Mouse (Mus musculus) lung, adult 2 months (tissue): Measurements from ENCODE around the gene Ctnna3. TPM values are rescaled to one million over a fixed set of nuclear protein-coding genes. Genes with fewer than 3 reads are reported as not detected.
"Not testable (repeated sequence)": the region's sequence is repeated elsewhere in the genome, so short reads cannot be mapped to it uniquely, and the experiment has no call there.

ENCODE experiments used
- DNase-seq: peaks from one replicate; pipeline ENCODE4 v3.0.0; 2022
- H3K4me1 ChIP-seq: fragments of 200-500 bp; 2 replicates; pipeline ENCODE4 v1.6.1; 2011; ENCODE audit warnings: low read length; ENCODE audit not compliant: control insufficient read depth, insufficient read depth
- H3K4me3 ChIP-seq: fragments of 200-500 bp; replicated peaks from 2 replicates; pipeline ENCODE3; 2011; ENCODE audit warnings: low read depth, mild to moderate bottlenecking, control low read depth, low read length; ENCODE audit errors: extremely low read depth
- CTCF ChIP-seq: fragments of 200-500 bp; IDR thresholded peaks from 2 replicates; pipeline ENCODE4 v1.5.1; 2011; ENCODE audit warnings: mild to moderate bottlenecking, low read length, control low read depth; ENCODE audit not compliant: insufficient read depth
- POLR2A ChIP-seq: fragments of 200-500 bp; IDR thresholded peaks from 2 replicates; pipeline ENCODE4 v1.6.1; 2011; ENCODE audit warnings: low read depth, mild to moderate bottlenecking, control low read depth, low read length, borderline replicate concordance; ENCODE audit errors: extremely low read depth
- WGBS: fragments of 180-500 bp; shearing (Covaris S2); methylation state at CpG from one replicate; pipeline ENCODE4 v1.1.7; 2018; 5-methylcytosine and 5-hydroxymethylcytosine counted together
- polyA plus RNA-seq: library from polyadenylated mRNA; depleted of rRNA; stranded (reverse); fragments of >200 nt; gene quantifications from 2 replicates; pipeline ENCODE4 v1.2.3, GENCODE M21; 2012; rRNA removed

The Ctnna3 gene
- polyA plus RNA-seq, 1 experiment: 0.33 TPM

DNA sequence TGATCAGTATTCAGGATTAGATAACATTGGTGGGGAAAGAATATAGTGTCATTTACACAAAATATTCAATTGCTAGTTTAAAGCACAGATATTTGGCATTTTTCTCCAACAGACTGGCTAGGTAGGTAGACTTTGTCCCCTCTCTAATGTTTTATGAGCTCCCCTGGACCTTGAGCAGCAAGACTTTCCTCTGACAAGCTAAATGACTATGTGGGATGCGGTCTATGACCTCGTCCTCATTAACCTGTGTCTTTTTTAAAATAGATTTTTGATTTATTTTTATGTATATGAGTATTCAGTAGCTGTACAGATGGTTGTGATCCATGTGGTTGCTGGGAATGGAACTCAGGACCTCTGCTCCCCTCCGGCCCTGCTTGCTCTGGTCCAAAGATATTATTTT, 1471.8 kb downstream of the Ctnna3 start:
- DNase-seq: no peak
- 85% methylated on average over 3 of the region's 3 CpGs for WGBS
- no peak overlapping the region for H3K4me3 ChIP-seq
- TF ChIP-seq POLR2A (no peak), CTCF (no peak)
- no peaks in the 10 kb centered on the region for H3K4me1 ChIP-seq

GRCm38 (mm10) chr10:64940975-64941374, 1511.1 kb downstream of the Ctnna3 start:
- H3K4me3 ChIP-seq: no peak overlapping the region
- no peak for TF ChIP-seq POLR2A
- no peak for TF ChIP-seq CTCF
- H3K4me1 ChIP-seq: no peaks in the 10 kb centered on the region
- no peak for DNase-seq
- 70% methylated on average over 7 of the region's 7 CpGs for WGBS

DNA sequence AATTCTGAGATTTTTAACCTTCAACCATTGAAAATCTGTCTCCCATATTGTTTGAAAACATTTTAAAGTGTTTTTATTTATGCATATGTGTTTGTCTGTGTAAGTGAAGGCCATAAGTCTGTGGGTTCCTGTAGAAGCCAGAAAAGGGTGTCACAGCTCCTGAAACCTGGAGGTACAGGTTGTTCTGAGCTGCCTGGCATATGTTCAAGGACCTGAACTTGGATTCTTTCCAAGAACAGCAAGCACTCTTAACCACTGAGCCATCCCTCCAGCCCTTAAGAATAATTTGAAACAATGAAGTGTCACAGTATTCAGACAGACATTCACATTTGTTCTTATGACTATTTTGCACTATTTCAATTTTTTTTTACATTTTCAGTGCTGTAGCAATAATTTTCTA, 1528.5 kb downstream of the Ctnna3 start:
- DNase-seq: no peak
- H3K4me1 ChIP-seq: no peaks in the 10 kb centered on the region
- TF ChIP-seq CTCF (no peak), POLR2A (no peak)
- no peak overlapping the region for H3K4me3 ChIP-seq

- DNase-seq: no peak
- 44% methylated on average over 3 of the region's 3 CpGs for WGBS
- Histone ChIP-seq H3K4me1 (no peaks in the 10 kb centered on the region), H3K4me3 (no peak overlapping the region)
- TF ChIP-seq POLR2A: no peak
Observed at GRCm38 (mm10) chr10:64992871-64993270, 1563.0 kb downstream of the Ctnna3 start.

DNA sequence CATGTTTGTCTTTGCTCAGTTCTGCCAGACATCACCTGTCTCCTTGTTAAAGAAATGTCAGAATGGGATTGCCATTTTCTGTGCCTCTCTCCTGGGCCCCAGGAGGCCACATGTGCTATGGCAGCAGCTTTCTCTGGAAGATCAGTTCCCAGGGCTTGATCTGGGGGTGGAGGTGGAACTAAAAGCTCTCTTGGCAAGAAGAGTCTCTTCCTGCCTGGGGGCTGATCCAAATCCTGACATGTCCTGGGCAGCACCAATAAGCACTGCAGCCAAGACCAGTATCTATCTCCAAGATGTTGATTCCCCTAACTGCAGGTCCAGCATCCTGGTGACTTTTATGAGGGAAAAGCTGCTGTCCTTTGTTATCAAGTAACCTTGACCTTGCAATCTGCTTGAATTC, 1583.6 kb downstream of the Ctnna3 start:
- no peak for DNase-seq
- H3K4me1 ChIP-seq: no peaks in the 10 kb centered on the region
- H3K4me3 ChIP-seq: no peak overlapping the region
- no peak for TF ChIP-seq CTCF
- no peak for TF ChIP-seq POLR2A

DNA sequence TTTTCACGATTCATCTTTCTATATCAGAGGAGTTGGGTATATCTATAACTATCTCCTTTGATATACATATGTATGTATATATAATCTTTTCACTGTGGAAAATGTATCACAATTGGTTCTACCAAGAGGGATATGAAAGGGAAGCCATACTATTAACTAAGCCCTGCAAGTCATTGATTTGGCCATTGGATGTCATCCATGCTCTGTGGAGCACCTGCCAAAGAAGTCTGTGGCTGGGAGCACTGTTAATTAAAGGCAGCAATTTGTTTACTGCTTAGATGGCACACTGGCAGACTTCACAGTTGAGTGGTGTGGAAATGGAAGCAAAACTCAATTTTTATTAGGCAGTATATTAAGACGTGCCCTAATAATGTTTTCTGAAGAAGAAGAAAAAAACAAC, 1592.8 kb downstream of the Ctnna3 start:
- TF ChIP-seq POLR2A: no peak
- no peak for TF ChIP-seq CTCF
- WGBS: 77% methylated on average over 2 of the region's 2 CpGs

DNA sequence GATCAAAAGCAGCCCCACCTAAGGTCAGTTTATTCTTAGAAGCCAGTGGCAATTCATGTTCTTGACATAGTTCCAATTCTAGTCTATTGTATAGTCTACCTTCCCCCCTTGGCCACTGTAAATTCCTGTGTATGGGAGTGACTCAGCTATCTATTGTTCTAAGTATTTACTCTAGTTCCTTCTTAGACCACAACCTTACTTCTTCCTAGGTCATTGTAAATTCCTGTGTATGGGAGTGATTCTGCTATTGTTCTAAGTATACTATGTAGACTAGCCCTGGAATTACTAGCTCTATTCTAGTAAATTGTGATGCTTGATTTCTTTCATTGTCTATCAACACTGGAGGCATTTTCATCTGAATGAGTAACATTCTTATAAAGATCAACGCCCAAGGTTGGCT, 1603.6 kb downstream of the Ctnna3 start:
- H3K4me3 ChIP-seq, DNase-seq, H3K4me1 ChIP-seq: not testable (repeated sequence)
- WGBS: 61% methylated on average over 1 of the region's 1 CpGs

More for the DNA sequence above, 1592.8 kb downstream of the Ctnna3 start:
- H3K4me3 ChIP-seq: no peak overlapping the region
- H3K4me1 ChIP-seq: no peaks in the 10 kb centered on the region
- no peak for DNase-seq

Other genes starting within 250 kb of the Ctnna3 start
- 0.63 and 2.6 TPM in 2 replicates for gene Mypn, start 226.1 kb upstream of the Ctnna3 start, polyA plus RNA-seq
- 11.3 and 16.6 TPM in 2 replicates for gene Herc4, start 186.3 kb upstream of the Ctnna3 start, polyA plus RNA-seq
- 3.3 and 4.8 TPM in 2 replicates for gene Sirt1, start 48.4 kb upstream of the Ctnna3 start, polyA plus RNA-seq
- gene Dnajc12, start 47.7 kb upstream of the Ctnna3 start, polyA plus RNA-seq: 1.7 and 2.8 TPM in 2 replicates
- gene Gm7075, start 8.3 kb upstream of the Ctnna3 start, polyA plus RNA-seq: not detected in 2 replicates